Mouse (Mus musculus) liver, embryonic 16.5 days (tissue): ENCODE measurements around the gene Add2. TPM values are rescaled to one million over a fixed set of nuclear protein-coding genes. Genes with fewer than 3 reads are reported as not detected.
A peak's percentile ranks its signal among the peaks of the same experiment; 100 is the strongest.

Source experiments
- ATAC-seq: fragments of 200-750 bp; cut with Nextera tagmentation; 2 replicates; pipeline ENCODE4 v1.8.0; 2017; ENCODE audit warnings: low read depth, mild to moderate bottlenecking, moderate number of reproducible peaks, moderate library complexity
- H3K27ac ChIP-seq: fragments of 300-500 bp; sonication (generic); 2 replicates; pipeline ENCODE4 v1.5.1; 2014; ENCODE audit warnings: mild to moderate bottlenecking, low read length
- H3K27me3 ChIP-seq: fragments of 300-500 bp; sonication (generic); 2 replicates; pipeline ENCODE4 v1.6.1; 2014; ENCODE audit warnings: low read depth, low read length, mixed read lengths; ENCODE audit not compliant: control insufficient read depth, insufficient read depth
- H3K36me3 ChIP-seq: fragments of 300-500 bp; sonication (generic); 2 replicates; pipeline ENCODE4 v1.6.1; 2014; ENCODE audit warnings: mild to moderate bottlenecking; ENCODE audit not compliant: control insufficient read depth, insufficient read depth
- H3K4me1 ChIP-seq: fragments of 300-500 bp; sonication (generic); 2 replicates; pipeline ENCODE4 v1.6.1; 2014; ENCODE audit warnings: low read depth, low read length, mixed read lengths; ENCODE audit not compliant: control insufficient read depth
- H3K4me2 ChIP-seq: fragments of 300-500 bp; sonication (generic); 2 replicates; pipeline ENCODE4 v1.6.1; 2014; ENCODE audit warnings: low read depth, low read length, mixed read lengths
- H3K4me3 ChIP-seq: fragments of 300-500 bp; sonication (generic); 2 replicates; pipeline ENCODE4 v1.5.1; 2014; ENCODE audit warnings: low read depth, mild to moderate bottlenecking, low read length
- H3K9ac ChIP-seq: fragments of 300-500 bp; sonication (generic); 2 replicates; pipeline ENCODE4 v1.6.1; 2014; ENCODE audit warnings: low read depth, low read length
- H3K9me3 ChIP-seq: fragments of 300-500 bp; sonication (generic); replicated peaks from 2 replicates; pipeline ENCODE4 v1.6.1; 2016; ENCODE audit warnings: low read length; ENCODE audit not compliant: control insufficient read depth
- WGBS: fragments of 180-500 bp; shearing (Covaris S2); extraction: QIAGEN DNeasy Blood & Tissue Kit; methylation state at CpG from one replicate; pipeline ENCODE4 v1.1.7; 2014; ENCODE audit not compliant: insufficient replicate concordance; 5-methylcytosine and 5-hydroxymethylcytosine counted together
- polyA plus RNA-seq: library from polyadenylated mRNA; unstranded; fragments of >200 nt; fragmentation: Nextera tagmentation; extraction: Ambion mirVana; gene quantifications from 2 replicates; pipeline ENCODE4 v1.2.1, GENCODE M21; 2015

Gene Add2
- polyA plus RNA-seq, 1 experiment from 2014 or later = 93.6 TPM

- ATAC-seq = no peak
- H3K9ac ChIP-seq = no peak overlapping the region
These were observed 10.4 kb downstream of the Add2 start for GRCm38 (mm10) chr6:86038901-86039300.

DNA sequence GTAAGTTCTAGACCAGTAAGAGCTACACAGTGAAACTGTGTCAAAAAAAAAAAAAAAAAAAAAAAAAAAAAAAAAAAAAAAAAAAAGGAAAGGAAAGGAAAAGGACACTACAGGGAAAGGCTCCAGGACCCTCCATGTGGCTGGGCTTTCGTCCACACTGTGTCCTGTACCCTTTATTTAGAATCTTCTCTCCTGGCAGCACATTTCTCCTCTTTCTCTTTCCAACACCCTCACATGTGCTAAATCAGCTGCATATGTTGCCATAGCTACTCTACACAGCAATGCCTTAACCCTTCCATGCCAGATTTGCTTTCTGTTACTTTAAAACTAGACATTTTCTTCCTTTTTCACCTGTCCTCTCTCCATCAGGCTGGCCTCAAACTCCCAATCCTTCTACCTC, 11.7 kb downstream of the Add2 start:
- Histone ChIP-seq H3K9me3 (no peaks in the 10 kb centered on the region), H3K4me1 (no peaks in the 10 kb centered on the region), H3K4me2 (no peak overlapping the region), H3K4me3 (no peak overlapping the region), H3K9ac (no peak overlapping the region), H3K36me3 (no peaks in the 10 kb centered on the region), H3K27me3 (no peaks in the 10 kb centered on the region), H3K27ac (no peak overlapping the region)
- no peak for ATAC-seq
- WGBS = 81% methylated on average over 1 of the region's 1 CpGs

More at GRCm38 (mm10) chr6:86038901-86039300, 10.4 kb downstream of the Add2 start:
- Histone ChIP-seq H3K27ac (no peak overlapping the region), H3K4me1 (no peaks in the 10 kb centered on the region), H3K4me2 (no peak overlapping the region), H3K4me3 (no peak overlapping the region), H3K27me3 (no peaks in the 10 kb centered on the region), H3K36me3 (no peaks in the 10 kb centered on the region), H3K9me3 (no peaks in the 10 kb centered on the region)
- 40% methylated on average over 2 of the region's 2 CpGs for WGBS

GRCm38 (mm10) chr6:86047510-86047909, 19.0 kb downstream of the Add2 start:
- no peaks in the 10 kb centered on the region for H3K36me3 ChIP-seq
- H3K4me2 ChIP-seq = no peak overlapping the region
- no peaks in the 10 kb centered on the region for H3K9me3 ChIP-seq
- no peaks in the 10 kb centered on the region for H3K27me3 ChIP-seq
- H3K27ac ChIP-seq = no peak overlapping the region
- no peak for ATAC-seq
- no peak overlapping the region for H3K9ac ChIP-seq
- no peak overlapping the region for H3K4me3 ChIP-seq
- 88% methylated on average over 11 of the region's 11 CpGs for WGBS
- H3K4me1 ChIP-seq = no peaks in the 10 kb centered on the region; the same call in 1 of the 2 replicates

- H3K9me3 ChIP-seq = no peaks in the 10 kb centered on the region
- no peaks in the 10 kb centered on the region for H3K27me3 ChIP-seq
- no peak overlapping the region for H3K9ac ChIP-seq
- ATAC-seq = no peak
- H3K4me3 ChIP-seq = no peak overlapping the region
- H3K4me1 ChIP-seq = peaks cover 2% of the 10 kb centered on the region; the same call in 1 of the 2 replicates
- WGBS = 71% methylated on average over 5 of the region's 5 CpGs
- H3K27ac ChIP-seq = no peak overlapping the region
- no peak overlapping the region for H3K4me2 ChIP-seq
- H3K36me3 ChIP-seq = no peaks in the 10 kb centered on the region
These were observed 20.0 kb downstream of the Add2 start for GRCm38 (mm10) chr6:86048509-86048908.

- 35% methylated on average over 6 of the region's 6 CpGs for WGBS
These were observed 22.2 kb downstream of the Add2 start for GRCm38 (mm10) chr6:86050586-86051268.

GRCm38 (mm10) chr6:86052032-86052459, 23.6 kb downstream of the Add2 start:
- no peaks in the 10 kb centered on the region for H3K36me3 ChIP-seq

More at GRCm38 (mm10) chr6:86050586-86051268, 22.2 kb downstream of the Add2 start:
- Histone ChIP-seq H3K4me3 (no peak overlapping the region), H3K36me3 (no peaks in the 10 kb centered on the region), H3K4me2 (no peak overlapping the region), H3K4me1 (peaks cover 5% of the 10 kb centered on the region; the same call in 1 of the 2 replicates), H3K9ac (no peak overlapping the region), H3K27me3 (no peaks in the 10 kb centered on the region), H3K9me3 (no peaks in the 10 kb centered on the region), H3K27ac (no peak overlapping the region)
- no peak for ATAC-seq

DNA sequence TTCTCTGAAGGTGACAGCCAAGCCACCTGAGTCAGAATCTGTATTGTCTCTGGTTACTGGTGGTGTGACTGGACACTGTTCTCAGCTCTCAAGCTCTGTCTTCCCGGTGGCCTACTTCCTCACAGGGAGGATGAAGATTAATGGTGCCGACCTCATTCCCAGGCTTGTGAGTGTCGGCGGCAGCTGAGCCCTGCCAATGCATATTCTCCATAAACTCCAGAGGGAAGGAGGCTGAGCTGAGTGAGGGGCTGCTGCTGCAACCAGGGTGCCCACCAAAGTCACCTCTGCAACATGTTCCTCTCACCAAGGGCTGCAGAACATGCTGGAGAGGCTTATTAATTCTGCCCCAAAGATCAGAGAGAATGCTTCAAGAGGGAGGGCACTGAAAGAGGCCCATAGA, 24.1 kb downstream of the Add2 start:
- no peak overlapping the region for H3K4me3 ChIP-seq
- ATAC-seq = no peak
- no peaks in the 10 kb centered on the region for H3K27me3 ChIP-seq
- peaks cover 5% of the 10 kb centered on the region; the same call in 1 of the 2 replicates for H3K4me1 ChIP-seq
- H3K9ac ChIP-seq = no peak overlapping the region
- WGBS = 39% methylated on average over 4 of the region's 4 CpGs
- H3K27ac ChIP-seq = no peak overlapping the region
- H3K4me2 ChIP-seq = no peak overlapping the region
- H3K36me3 ChIP-seq = no peaks in the 10 kb centered on the region
- no peaks in the 10 kb centered on the region for H3K9me3 ChIP-seq

More at GRCm38 (mm10) chr6:86052032-86052459, 23.6 kb downstream of the Add2 start:
- no peak for ATAC-seq
- Histone ChIP-seq H3K9me3 (no peaks in the 10 kb centered on the region), H3K4me3 (no peak overlapping the region), H3K9ac (no peak overlapping the region), H3K27me3 (no peaks in the 10 kb centered on the region), H3K4me2 (no peak overlapping the region), H3K4me1 (peaks cover 5% of the 10 kb centered on the region; the same call in 1 of the 2 replicates), H3K27ac (no peak overlapping the region)
- 26% methylated on average over 7 of the region's 7 CpGs for WGBS

DNA sequence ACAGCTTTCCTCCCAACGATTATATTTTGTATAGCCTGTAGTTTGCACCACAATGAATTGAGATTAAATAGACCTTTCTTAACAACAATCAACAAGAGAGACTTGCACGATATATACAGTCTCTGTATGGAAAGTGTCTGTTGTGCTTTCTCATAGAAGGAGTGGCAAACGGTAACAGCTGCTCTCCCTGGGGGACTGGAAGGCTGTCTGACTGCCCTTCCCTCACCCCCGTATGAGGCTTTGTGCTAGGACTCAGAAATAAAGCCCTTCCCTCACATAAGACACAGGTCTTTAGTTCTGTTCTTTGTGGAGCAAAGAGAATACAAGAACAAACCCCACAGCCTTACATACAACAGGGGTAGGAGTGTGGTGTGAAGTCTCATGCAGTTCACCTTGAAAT, 24.6 kb downstream of the Add2 start:
- Histone ChIP-seq H3K27ac (no peak overlapping the region), H3K9ac (no peak overlapping the region)

DNA sequence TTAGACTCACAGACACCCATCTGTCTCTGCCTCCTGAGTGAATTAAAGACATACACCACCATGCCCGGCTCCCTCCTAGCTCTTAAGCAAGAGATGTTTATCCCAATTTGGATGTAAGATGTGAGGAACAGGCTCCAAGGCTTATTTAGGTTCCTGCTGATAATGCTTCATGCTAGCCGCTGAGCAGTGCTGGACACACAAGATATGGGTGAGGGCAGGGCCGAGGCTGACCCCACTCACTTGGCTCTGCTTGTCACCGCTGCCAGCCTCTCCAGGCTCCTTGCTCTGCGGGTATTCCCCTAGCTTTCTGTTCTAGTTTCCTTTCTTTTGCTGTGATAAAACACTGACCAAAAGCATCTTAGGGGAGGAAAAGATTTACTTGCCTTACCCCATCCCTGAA, 25.1 kb downstream of the Add2 start:
- Histone ChIP-seq H3K9ac (no peak overlapping the region), H3K9me3 (no peaks in the 10 kb centered on the region), H3K4me3 (no peak overlapping the region), H3K36me3 (no peaks in the 10 kb centered on the region), H3K27me3 (no peaks in the 10 kb centered on the region), H3K4me1 (peaks cover 5% of the 10 kb centered on the region; the same call in 1 of the 2 replicates), H3K4me2 (no peak overlapping the region), H3K27ac (no peak overlapping the region)
- peak; percentile 59 for ATAC-seq
- WGBS = 34% methylated on average over 5 of the region's 5 CpGs

More for the DNA sequence above, 24.6 kb downstream of the Add2 start:
- Histone ChIP-seq H3K9me3 (no peaks in the 10 kb centered on the region), H3K27me3 (no peaks in the 10 kb centered on the region), H3K4me3 (no peak overlapping the region), H3K4me2 (no peak overlapping the region), H3K36me3 (no peaks in the 10 kb centered on the region), H3K4me1 (peaks cover 5% of the 10 kb centered on the region; the same call in 1 of the 2 replicates)
- 52% methylated on average over 4 of the region's 4 CpGs for WGBS
- no peak for ATAC-seq
